Mouse (Mus musculus) erythroblast, embryonic 14.5 days (primary cell): ENCODE data around the gene Fgfr2.

Experiments used
- GATA1 ChIP-seq: IDR thresholded peaks from 2 replicates; pipeline ENCODE4 v1.6.1; 2012; ENCODE audit warnings: low read length, inconsistent platforms, mixed read lengths
- TAL1 ChIP-seq: IDR thresholded peaks from 3 replicates; pipeline ENCODE4 v1.6.1; 2012; ENCODE audit warnings: low read length, inconsistent platforms, mixed read lengths

- TF ChIP-seq GATA1 (no peak), TAL1 (no peak)
Observed at GRCm38 (mm10) chr7:132982639-132983038, 140.5 kb downstream of the Fgfr2 start.
